Mouse (Mus musculus) lung, embryonic 16.5 days (tissue): ENCODE measurements at regions not wholly inside any gene's neighbourhood (a gene's known extent, or its start where the extent isn't known, plus 50 kb on each side); places are given as distances from the start of the nearest gene placed in this dataset.

Experiments
- ATAC-seq: fragments of 200-750 bp; cut with Nextera tagmentation; 2 replicates; pipeline ENCODE4 v1.8.0; 2017; ENCODE audit warnings: low read depth, mild to moderate bottlenecking, moderate library complexity
- H3K27ac ChIP-seq: fragments of 300-500 bp; sonication (generic); 2 replicates; pipeline ENCODE4 v1.5.1; 2014; ENCODE audit warnings: mild to moderate bottlenecking, control low read depth, low read length
- H3K27me3 ChIP-seq: fragments of 300-500 bp; sonication (generic); 2 replicates; pipeline ENCODE4 v1.6.1; 2014; ENCODE audit warnings: low read depth, low read length, mixed read lengths; ENCODE audit not compliant: control insufficient read depth, insufficient read depth
- H3K36me3 ChIP-seq: fragments of 300-500 bp; sonication (generic); 2 replicates; pipeline ENCODE4 v1.6.1; 2014; ENCODE audit warnings: low read length; ENCODE audit not compliant: control insufficient read depth, insufficient read depth
- H3K4me1 ChIP-seq: fragments of 300-500 bp; sonication (generic); replicated peaks from 2 replicates; pipeline ENCODE4 v1.6.1; 2014; ENCODE audit warnings: low read length, mixed read lengths; ENCODE audit not compliant: control insufficient read depth, insufficient read depth
- H3K4me2 ChIP-seq: fragments of 300-500 bp; sonication (generic); 2 replicates; pipeline ENCODE4 v1.6.1; 2014; ENCODE audit warnings: low read depth, low read length, control low read depth
- H3K4me3 ChIP-seq: fragments of 300-500 bp; sonication (generic); 2 replicates; pipeline ENCODE4 v1.5.1; 2014; ENCODE audit warnings: mild to moderate bottlenecking, low read length, control low read depth
- H3K9ac ChIP-seq: fragments of 300-500 bp; sonication (generic); 2 replicates; pipeline ENCODE4 v1.6.1; 2014; ENCODE audit warnings: low read length, control low read depth
- H3K9me3 ChIP-seq: fragments of 300-500 bp; sonication (generic); 2 replicates; pipeline ENCODE4 v1.6.1; 2016; ENCODE audit warnings: low read length; ENCODE audit not compliant: control insufficient read depth
- WGBS: fragments of 180-500 bp; shearing (Covaris S2); extraction: QIAGEN DNeasy Blood & Tissue Kit; methylation state at CpG from one replicate; pipeline ENCODE4 v1.1.7; 2014; 5-methylcytosine and 5-hydroxymethylcytosine counted together

DNA sequence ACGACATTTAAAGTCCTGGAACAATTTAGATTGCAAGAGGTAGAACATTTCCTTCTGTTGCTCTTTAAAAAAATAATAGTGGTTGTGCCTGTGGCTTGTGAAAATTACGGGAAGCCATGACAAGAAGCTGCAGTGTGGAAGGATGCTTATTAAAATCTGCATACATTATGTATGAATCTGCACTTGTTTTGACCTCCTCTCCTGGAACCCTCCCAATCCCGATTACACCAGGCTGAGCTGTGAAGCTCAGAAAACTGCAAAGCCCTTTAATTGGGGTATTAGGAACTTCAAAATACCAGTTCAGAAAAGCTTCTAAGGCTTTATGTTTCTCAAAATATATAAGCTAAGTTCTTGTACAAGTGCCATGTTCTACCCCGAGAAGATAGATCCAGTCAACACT lies 171.8 kb downstream of the Fam76b start:
- no peak overlapping the region for H3K27ac ChIP-seq
- H3K4me1 ChIP-seq, result no peaks in the 10 kb centered on the region
- H3K9ac ChIP-seq, result no peak overlapping the region
- H3K36me3 ChIP-seq, result no peaks in the 10 kb centered on the region
- no peaks in the 10 kb centered on the region for H3K27me3 ChIP-seq
- no peaks in the 10 kb centered on the region for H3K9me3 ChIP-seq
- ATAC-seq, result no peak
- H3K4me3 ChIP-seq, result no peak overlapping the region
- 78% methylated on average over 4 of the region's 4 CpGs for WGBS
- H3K4me2 ChIP-seq, result no peak overlapping the region

DNA sequence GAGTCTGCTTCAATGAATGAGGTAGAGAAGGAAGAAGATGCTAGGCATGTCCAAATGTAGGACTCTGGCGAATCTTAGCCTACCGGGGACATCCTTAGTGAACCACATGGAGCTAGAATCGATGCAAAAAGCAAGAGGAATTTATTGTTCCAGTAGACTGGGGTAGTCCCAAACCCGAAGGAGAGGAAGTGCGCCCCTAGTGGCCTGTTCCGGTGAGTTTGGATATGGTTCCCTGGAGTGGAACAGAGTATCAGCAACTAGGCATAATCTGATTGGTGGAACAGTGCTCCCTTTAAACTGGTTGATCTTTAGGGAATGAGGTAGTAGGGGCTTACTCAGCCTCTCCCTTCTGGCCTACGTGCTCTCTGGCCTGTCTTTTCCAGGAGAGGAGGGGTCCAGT lies 174.0 kb downstream of the Fam76b start:
- no peaks in the 10 kb centered on the region for H3K36me3 ChIP-seq
- no peak for ATAC-seq

GRCm38 (mm10) chr9:14002236-14002635 lies 174.7 kb downstream of the Fam76b start:
- Histone ChIP-seq H3K4me2 (no peak overlapping the region), H3K9ac (no peak overlapping the region), H3K9me3 (no peaks in the 10 kb centered on the region), H3K27ac (no peak overlapping the region), H3K27me3 (no peaks in the 10 kb centered on the region), H3K4me1 (no peaks in the 10 kb centered on the region), H3K36me3 (no peaks in the 10 kb centered on the region), H3K4me3 (no peak overlapping the region)
- no peak for ATAC-seq
- 46% methylated on average over 2 of the region's 2 CpGs for WGBS

More for the DNA sequence above, 174.0 kb downstream of the Fam76b start:
- no peaks in the 10 kb centered on the region for H3K9me3 ChIP-seq
- 73% methylated on average over 7 of the region's 7 CpGs for WGBS
- no peak overlapping the region for H3K9ac ChIP-seq
- H3K27ac ChIP-seq, result no peak overlapping the region
- H3K4me1 ChIP-seq, result no peaks in the 10 kb centered on the region
- no peak overlapping the region for H3K4me2 ChIP-seq
- H3K27me3 ChIP-seq, result no peaks in the 10 kb centered on the region
- H3K4me3 ChIP-seq, result no peak overlapping the region

DNA sequence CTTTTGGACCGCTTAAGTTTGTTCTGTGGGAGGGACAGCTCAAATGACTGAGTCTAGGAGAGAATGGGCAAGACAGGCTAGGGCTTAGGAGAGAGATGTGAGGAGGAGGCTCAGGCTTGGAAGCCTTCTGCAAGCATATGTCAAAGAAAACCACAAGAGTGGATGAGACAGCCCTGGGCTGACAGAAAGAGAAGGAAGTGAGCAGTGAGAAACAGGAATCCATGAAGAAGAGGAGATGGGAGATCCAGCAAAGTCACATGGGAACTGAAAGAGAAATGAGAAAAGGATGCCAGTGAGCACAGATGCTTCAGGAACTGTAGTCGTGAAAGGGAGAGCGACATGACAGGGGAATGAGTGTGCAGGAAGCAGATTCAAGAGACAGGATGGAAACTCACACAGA lies 175.6 kb downstream of the Fam76b start:
- Histone ChIP-seq H3K27ac (no peak overlapping the region), H3K9ac (no peak overlapping the region), H3K4me2 (no peak overlapping the region), H3K27me3 (no peaks in the 10 kb centered on the region), H3K4me1 (no peaks in the 10 kb centered on the region), H3K36me3 (no peaks in the 10 kb centered on the region), H3K4me3 (no peak overlapping the region), H3K9me3 (no peaks in the 10 kb centered on the region)
- no peak for ATAC-seq
- 75% methylated on average over 3 of the region's 3 CpGs for WGBS

- 54% methylated on average over 3 of the region's 3 CpGs for WGBS
Measured at GRCm38 (mm10) chr9:14006233-14006984, 178.9 kb downstream of the Fam76b start.

GRCm38 (mm10) chr9:14009451-14009850 lies 181.9 kb downstream of the Fam76b start:
- no peak overlapping the region for H3K27ac ChIP-seq
- no peaks in the 10 kb centered on the region for H3K4me1 ChIP-seq
- H3K27me3 ChIP-seq, result no peaks in the 10 kb centered on the region
- WGBS, result 74% methylated on average over 5 of the region's 5 CpGs
- H3K4me3 ChIP-seq, result no peak overlapping the region
- no peak overlapping the region for H3K4me2 ChIP-seq
- no peak for ATAC-seq
- no peak overlapping the region for H3K9ac ChIP-seq
- H3K9me3 ChIP-seq, result no peaks in the 10 kb centered on the region
- H3K36me3 ChIP-seq, result no peaks in the 10 kb centered on the region

More at GRCm38 (mm10) chr9:14006233-14006984, 178.9 kb downstream of the Fam76b start:
- H3K27ac ChIP-seq, result no peak overlapping the region
- no peaks in the 10 kb centered on the region for H3K4me1 ChIP-seq
- H3K9ac ChIP-seq, result no peak overlapping the region
- no peaks in the 10 kb centered on the region for H3K9me3 ChIP-seq
- no peak overlapping the region for H3K4me2 ChIP-seq
- ATAC-seq, result peak; percentile 37; the same call in 1 of the 2 replicates
- no peaks in the 10 kb centered on the region for H3K27me3 ChIP-seq
- no peaks in the 10 kb centered on the region for H3K36me3 ChIP-seq
- H3K4me3 ChIP-seq, result no peak overlapping the region

GRCm38 (mm10) chr9:14010261-14010949 lies 182.9 kb downstream of the Fam76b start:
- no peak overlapping the region for H3K9ac ChIP-seq
- no peak overlapping the region for H3K4me3 ChIP-seq
- H3K27me3 ChIP-seq, result no peaks in the 10 kb centered on the region
- no peaks in the 10 kb centered on the region for H3K9me3 ChIP-seq
- no peak overlapping the region for H3K4me2 ChIP-seq
- peak; percentile 76 for ATAC-seq
- H3K36me3 ChIP-seq, result no peaks in the 10 kb centered on the region
- 45% methylated on average over 5 of the region's 5 CpGs for WGBS
- peak overlapping the region; percentile 34; the same call in 1 of the 2 replicates for H3K27ac ChIP-seq
- no peaks in the 10 kb centered on the region for H3K4me1 ChIP-seq

- no peaks in the 10 kb centered on the region for H3K36me3 ChIP-seq
- H3K4me2 ChIP-seq, result no peak overlapping the region
- peaks cover 15% of the 10 kb centered on the region for H3K4me1 ChIP-seq
- no peaks in the 10 kb centered on the region for H3K27me3 ChIP-seq
- H3K4me3 ChIP-seq, result no peak overlapping the region
- no peak overlapping the region for H3K9ac ChIP-seq
- no peaks in the 10 kb centered on the region for H3K9me3 ChIP-seq
- H3K27ac ChIP-seq, result no peak overlapping the region
- no peak for ATAC-seq
Measured at GRCm38 (mm10) chr9:14024216-14024615, 196.7 kb downstream of the Fam76b start.

DNA sequence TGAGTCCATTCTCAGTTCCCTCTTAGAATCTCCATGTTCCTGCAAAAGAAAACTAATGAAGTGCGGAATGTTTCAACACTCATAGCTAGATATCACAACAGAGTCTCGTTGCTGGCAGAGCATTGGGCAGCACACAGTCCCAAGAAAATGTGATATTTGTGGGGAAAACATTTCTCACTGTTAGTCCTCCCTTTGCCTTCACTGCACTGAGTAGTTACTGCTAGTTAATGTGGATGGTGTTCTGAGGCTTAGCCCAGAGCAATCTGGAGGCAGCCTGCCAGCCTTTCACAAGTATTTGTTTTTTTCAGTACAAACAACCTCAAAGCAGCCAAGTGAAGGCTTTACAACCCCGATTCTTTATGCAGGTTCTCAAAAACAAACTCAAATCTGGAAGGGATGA lies 197.2 kb downstream of the Fam76b start:
- Histone ChIP-seq H3K4me3 (no peak overlapping the region), H3K27ac (peak overlapping the region; percentile 55; the same call in 1 of the 2 replicates), H3K4me1 (peaks cover 15% of the 10 kb centered on the region), H3K36me3 (no peaks in the 10 kb centered on the region), H3K27me3 (no peaks in the 10 kb centered on the region), H3K4me2 (no peak overlapping the region), H3K9ac (no peak overlapping the region), H3K9me3 (no peaks in the 10 kb centered on the region)
- ATAC-seq, result peak; percentile 62
- WGBS, result 35% methylated on average over 3 of the region's 3 CpGs
